Mouse (Mus musculus) stomach, postnatal 0 days (tissue): ENCODE data around the gene Cdhr5.

Experiments
- CTCF ChIP-seq: IDR thresholded peaks from 2 replicates; pipeline ENCODE4 v1.5.1; 2016; ENCODE audit warnings: antibody characterized with exemption, low read depth, mild to moderate bottlenecking, moderate library complexity
- EP300 ChIP-seq: optimal IDR thresholded peaks from 2 replicates; pipeline ENCODE3; 2016; ENCODE audit warnings: antibody characterized with exemption

- no peak for TF ChIP-seq CTCF
- no peak for TF ChIP-seq EP300
Observed at GRCm38 (mm10) chr7:141277701-141278678, 1.4 kb upstream of the Cdhr5 start.
